In the genomic region with DNA sequence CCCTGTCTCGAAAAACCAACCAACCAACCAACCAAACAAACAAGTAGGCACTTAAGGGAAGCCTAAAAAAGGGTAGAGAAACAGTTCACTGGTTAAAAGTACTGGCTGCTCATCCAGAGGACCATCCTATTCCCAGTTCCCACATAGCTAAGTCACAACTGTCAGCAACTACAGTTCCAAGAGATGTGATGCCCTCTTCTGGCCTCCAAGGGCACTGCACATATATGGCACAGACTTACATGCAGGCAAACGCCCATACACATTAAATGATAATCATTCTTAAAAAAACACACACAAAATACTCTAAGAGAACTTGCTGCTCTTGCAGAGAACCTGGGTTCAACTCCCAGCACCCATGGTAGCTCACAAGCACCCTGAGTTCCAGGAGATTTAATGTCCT, we compare ENCODE assay signal across 12 mouse cellular contexts. TPM values are rescaled to one million over a fixed set of nuclear protein-coding genes. Genes with fewer than 3 reads are reported as not detected.
A peak's percentile ranks its signal among the peaks of the same experiment; 100 is the strongest.
DNase-seq lines count a peak whose midpoint lies in the region; ATAC-seq and TF ChIP-seq lines count a peak whose summit lies in the region.
"Had no signal": no experiment of that assay in that cellular context is flagged by ENCODE, and none has a peak within 500 bp of the region (broad histone marks: within the 10 kb centered on the region; RNA-seq: fewer than 3 reads in every experiment).

No protein-coding gene starts in this region.

- TF ChIP-seq POLR2A in kidney, adult 2 months (IDR thresholded peaks at IDR 0.05; ENCODE audit: low read depth, low read length) = no peak

- peak; percentile 65 for TF ChIP-seq CTCF in kidney, adult 2 months (conservative IDR thresholded peaks at IDR 0.05; ENCODE audit: insufficient read depth, insufficient read length, low read depth, low read length)
- TF ChIP-seq CTCF in E14TG2a.4 (conservative IDR thresholded peaks at IDR 0.05; ENCODE audit: low read length) = peak; percentile 69

- no peak overlapping the region for H3K4me3 ChIP-seq in kidney, adult 2 months (ENCODE audit: insufficient read depth, low read depth, low read length)
- H3K4me3 ChIP-seq in kidney, embryonic 16.5 days (ENCODE audit: low read length) = no peak overlapping the region
- no peak overlapping the region for H3K4me3 ChIP-seq in E14TG2a.4 (replicated peaks; ENCODE audit: low read length)
- H3K4me3 ChIP-seq: embryonic facial prominence, embryonic 15.5 days had no signal

- WGBS in kidney, adult 2 months = 84% methylated on average over 2 of the region's 2 CpGs
- whole genome bisulfite sequencing in kidney, embryonic 16.5 days = 88% methylated on average over 2 of the region's 2 CpGs

- H3K4me1 ChIP-seq in kidney, adult 2 months (ENCODE audit: control insufficient read depth, insufficient read depth, low read length) = no peaks in the 10 kb centered on the region
- H3K4me1 ChIP-seq in kidney, embryonic 16.5 days (ENCODE audit: insufficient read depth, low read length) = peaks cover 3% of the 10 kb centered on the region; the same call in 1 of the 2 replicates
- peaks cover 7% of the 10 kb centered on the region for H3K4me1 ChIP-seq in E14TG2a.4 (replicated peaks; ENCODE audit: low read depth, low read length)
- H3K4me1 ChIP-seq: embryonic facial prominence, embryonic 15.5 days had no signal

- DNase-seq in kidney, adult 2 months = peak; percentile 17
- DNase-seq in ZHBTc4 (ENCODE audit: low read depth, low spot score) = peak; percentile 44
- DNase-seq in gastrocnemius, postnatal 4 days (ENCODE audit: low spot score in 2 of 2) = no peak
- DNase-seq: cerebellum, adult 11-12 months; right cerebral cortex, postnatal 25 days had no signal

- no peak overlapping the region for H3K9ac ChIP-seq in kidney, embryonic 16.5 days (replicated peaks; ENCODE audit: low read length)
- H3K9ac ChIP-seq: embryonic facial prominence, embryonic 15.5 days had no signal

- no peaks in the 10 kb centered on the region for H3K27me3 ChIP-seq in kidney, adult 2 months (replicated peaks; ENCODE audit: control insufficient read depth, insufficient read depth, low read length)
- no peaks in the 10 kb centered on the region for H3K27me3 ChIP-seq in kidney, embryonic 16.5 days (ENCODE audit: insufficient read depth, low read length)
- H3K27me3 ChIP-seq in E14TG2a.4 (ENCODE audit: insufficient read depth, low read length) = no peaks in the 10 kb centered on the region
- H3K27me3 ChIP-seq: embryonic facial prominence, embryonic 15.5 days had no signal

- ATAC-seq in kidney, embryonic 16.5 days (ENCODE audit: low FRiP score, low TSS enrichment) = no peak
- peak; percentile 48 for ATAC-seq in megakaryocyte progenitor cell, adult 5-6 weeks (replicated peaks; ENCODE audit: poor library complexity)
- no peak for ATAC-seq in activated CD4-positive, CD25-positive, alpha-beta regulatory T cell, adult 4 months
- ATAC-seq in cerebellum, adult (ENCODE audit: insufficient number of reproducible peaks, low FRiP score, low TSS enrichment) = no peak

- no peak overlapping the region for H3K4me2 ChIP-seq in kidney, embryonic 16.5 days (replicated peaks; ENCODE audit: low read depth, low read length)
- H3K4me2 ChIP-seq: embryonic facial prominence, embryonic 15.5 days had no signal

- H3K36me3 ChIP-seq in kidney, adult 2 months (ENCODE audit: control insufficient read depth, insufficient read depth, low read length) = no peaks in the 10 kb centered on the region
- H3K36me3 ChIP-seq in kidney, embryonic 16.5 days (ENCODE audit: insufficient read depth, low read length) = no peaks in the 10 kb centered on the region
- H3K36me3 ChIP-seq in E14TG2a.4 (ENCODE audit: insufficient read depth, low read length) = peaks cover 14% of the 10 kb centered on the region
- H3K36me3 ChIP-seq: embryonic facial prominence, embryonic 15.5 days had no signal

- no peaks in the 10 kb centered on the region for H3K9me3 ChIP-seq in kidney, embryonic 16.5 days (ENCODE audit: low read length)
- peaks cover 6% of the 10 kb centered on the region; the same call in 1 of the 2 replicates for H3K9me3 ChIP-seq in E14TG2a.4 (ENCODE audit: low read length)
- H3K9me3 ChIP-seq: embryonic facial prominence, embryonic 15.5 days had no signal

- no peak overlapping the region for H3K27ac ChIP-seq in kidney, adult 2 months (ENCODE audit: insufficient read depth, low read depth, low read length)
- no peak overlapping the region for H3K27ac ChIP-seq in kidney, embryonic 16.5 days (ENCODE audit: low read length)
- H3K27ac ChIP-seq: embryonic facial prominence, embryonic 15.5 days had no signal

RNA-seq across cellular contexts. Expression of a gene that starts 20.4 kb away (rescaled TPM):
- polyA plus RNA-seq in kidney, adult 2 months (2012; rRNA removed) = not detected in 2 replicates
- 0.27 and 0.41 TPM in 2 replicates for polyA plus RNA-seq in kidney, embryonic 16.5 days (2015; fragmentation: Nextera tagmentation; extraction: Ambion mirVana)
- not detected in 2 replicates for total RNA-seq in megakaryocyte progenitor cell, adult 5-6 weeks (2015)
- 0.24 TPM in 1 of 2 replicates, not detected in the other for total RNA-seq in megakaryocyte progenitor cell, adult 5-6 weeks (2017)
- 1 to 10 TPM; 1.6 to 2.8 TPM for polyA plus RNA-seq in activated CD4-positive, CD25-positive, alpha-beta regulatory T cell, adult 4 months (2017; shearing (Covaris generic))
- total RNA-seq in gastrocnemius, postnatal 4 days (2021) = under 1 TPM; 0.12 to 0.18 TPM
- total RNA-seq: heart, postnatal 14 days had no signal

Comparison
In these comparisons a context has a peak if more than half of its experiments do, and no peak if none do; other contexts are left out.
1. DNase-seq: peak in kidney, adult 2 months (single experiment) and ZHBTc4 (single experiment); none in gastrocnemius, postnatal 4 days (0 of 2).